Mouse (Mus musculus): ENCODE measurements around the gene Tenm1. TPM values are rescaled to one million over a fixed set of nuclear protein-coding genes. Genes with fewer than 3 reads are reported as not detected.

Gene Tenm1
- 14.1 and 21.3 TPM in 2 replicates for polyA plus RNA-seq (2012; rRNA removed)

DNA sequence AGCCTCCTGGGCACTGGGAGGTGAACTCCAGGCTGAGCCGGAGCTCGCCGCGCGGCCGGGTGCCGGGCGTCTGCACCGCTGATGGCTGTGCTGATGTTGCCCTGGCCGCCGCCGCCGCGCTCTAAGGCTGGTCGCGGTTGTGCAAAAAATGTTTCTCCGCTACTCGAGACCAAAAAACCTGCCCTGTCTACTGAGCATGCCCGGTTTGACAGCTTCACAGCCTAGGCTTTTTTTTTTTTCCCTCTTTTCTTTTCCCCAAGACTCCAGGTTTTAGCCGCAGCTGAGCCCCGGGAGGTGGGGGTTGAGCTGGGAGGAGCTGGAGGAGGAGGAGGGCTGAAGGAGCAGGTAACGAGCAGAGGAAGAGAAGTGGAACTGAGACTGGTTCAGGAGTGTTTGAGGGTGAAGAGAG lies at the start of gene Tenm1:
Gene Tenm1, minus strand, starts transcription at position 272 of the 409 bp plus-strand sequence.
- TF ChIP-seq CTCF (IDR thresholded peaks at IDR 0.05; ENCODE audit: borderline replicate concordance, extremely low read depth, insufficient read depth, insufficient read length) (no peak), POLR2A (IDR thresholded peaks at IDR 0.05; ENCODE audit: borderline replicate concordance, extremely low read depth, insufficient read depth, insufficient read length, poor library complexity, severe bottlenecking) (no peak)
- peak; percentile 83 for DNase-seq (ENCODE audit: low read depth)

DNA sequence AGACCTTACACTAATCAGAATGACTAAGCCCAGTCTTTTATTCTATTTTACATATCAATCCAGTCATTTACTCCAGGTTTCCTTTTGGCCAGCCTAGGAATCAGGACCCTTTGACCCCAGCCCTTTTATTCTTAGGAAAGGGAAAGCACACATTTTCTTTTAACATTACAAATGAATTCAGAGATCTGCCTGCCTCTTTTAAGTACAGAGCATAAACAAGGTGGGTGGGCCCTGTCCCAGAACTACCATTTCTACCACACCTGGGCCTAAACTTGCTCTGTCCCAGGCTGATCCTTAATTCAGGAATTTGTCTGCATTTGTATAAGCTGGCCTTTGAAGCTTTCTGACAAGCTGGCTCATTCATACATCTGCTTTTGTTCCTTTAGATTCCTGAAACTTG lies 38.4 kb upstream of the Tenm1 start:
- DNase-seq (ENCODE audit: low read depth), result no peak
- no peak for TF ChIP-seq CTCF (IDR thresholded peaks at IDR 0.05; ENCODE audit: borderline replicate concordance, extremely low read depth, insufficient read depth, insufficient read length)
- TF ChIP-seq POLR2A (IDR thresholded peaks at IDR 0.05; ENCODE audit: borderline replicate concordance, extremely low read depth, insufficient read depth, insufficient read length, poor library complexity, severe bottlenecking), result no peak

DNA sequence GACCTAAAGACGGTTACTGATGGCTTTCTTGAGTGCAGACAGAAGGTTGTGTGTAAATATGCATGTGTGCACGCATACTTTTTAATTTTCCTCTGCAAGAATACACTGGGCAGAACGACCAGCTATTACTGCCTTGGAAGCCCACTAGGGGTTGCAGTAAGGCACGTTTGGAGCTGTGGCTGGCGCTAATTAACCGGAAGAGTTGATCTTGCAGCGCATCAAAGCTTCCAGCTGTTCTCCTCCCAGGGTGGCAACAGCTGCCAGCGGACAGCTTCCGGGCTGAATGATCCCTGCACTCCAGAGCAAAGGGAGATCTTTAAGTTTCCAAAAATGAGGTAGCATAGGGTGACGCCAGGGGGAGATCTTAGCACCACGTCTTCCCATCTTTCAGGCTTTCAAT lies 1.7 kb upstream of the Tenm1 start:
- TF ChIP-seq CTCF (IDR thresholded peaks at IDR 0.05; ENCODE audit: borderline replicate concordance, extremely low read depth, insufficient read depth, insufficient read length) (peak; percentile 29; the same call in 1 of the 2 replicates), POLR2A (IDR thresholded peaks at IDR 0.05; ENCODE audit: borderline replicate concordance, extremely low read depth, insufficient read depth, insufficient read length, poor library complexity, severe bottlenecking) (no peak)

DNA sequence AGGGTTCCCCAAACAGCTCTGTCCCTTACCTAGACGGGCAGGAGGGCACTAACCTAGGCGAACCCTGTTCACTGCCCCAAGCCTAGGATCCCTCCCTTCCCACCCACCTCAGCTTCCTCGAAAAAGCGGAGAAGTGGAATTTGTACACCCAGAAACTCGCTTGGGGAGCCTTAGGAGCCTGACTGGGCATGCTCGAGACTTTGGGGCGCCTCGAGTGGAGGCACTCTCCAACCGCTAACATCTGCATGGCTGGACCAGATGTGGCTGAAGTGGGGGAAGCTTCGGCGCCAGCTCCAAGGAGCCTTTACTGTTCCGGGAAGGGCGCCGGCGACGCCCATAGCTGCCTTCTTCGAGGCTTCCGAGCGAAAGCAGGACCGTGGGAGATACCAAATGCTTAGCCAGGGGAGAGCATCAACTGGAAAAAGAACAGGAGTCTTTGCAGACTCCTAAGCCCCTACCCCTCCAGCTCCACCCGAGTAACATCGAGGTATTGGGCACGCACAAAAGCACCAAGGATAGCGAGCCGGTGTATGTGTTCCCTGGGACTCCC lies 1.1 kb upstream of the Tenm1 start:
- TF ChIP-seq CTCF (IDR thresholded peaks at IDR 0.05; ENCODE audit: borderline replicate concordance, extremely low read depth, insufficient read depth, insufficient read length), result no peak
- TF ChIP-seq POLR2A (IDR thresholded peaks at IDR 0.05; ENCODE audit: borderline replicate concordance, extremely low read depth, insufficient read depth, insufficient read length, poor library complexity, severe bottlenecking), result no peak
- peak; percentile 72 for DNase-seq (ENCODE audit: low read depth)

More for the DNA sequence above, 1.7 kb upstream of the Tenm1 start:
- DNase-seq (ENCODE audit: low read depth), result peak; percentile 81

DNA sequence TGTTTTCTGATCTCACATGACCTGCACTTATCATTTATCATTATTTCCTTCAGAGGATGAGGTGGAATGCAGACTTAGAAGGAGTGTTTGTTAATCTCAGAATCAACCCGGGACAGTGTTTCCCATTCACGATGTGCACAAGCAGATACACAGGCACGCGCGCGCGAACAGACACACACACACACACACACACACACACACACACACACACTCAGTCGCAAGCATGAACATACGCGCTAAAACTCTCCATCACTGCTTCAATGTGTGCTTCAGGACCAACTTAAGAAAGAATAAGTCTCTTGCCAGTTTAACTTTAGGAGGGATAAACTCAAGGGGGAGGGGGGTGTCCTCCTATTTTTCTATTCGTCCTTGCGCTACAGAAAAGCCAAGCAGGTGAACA lies 411 bp upstream of the Tenm1 start:
- no peak for TF ChIP-seq POLR2A (IDR thresholded peaks at IDR 0.05; ENCODE audit: borderline replicate concordance, extremely low read depth, insufficient read depth, insufficient read length, poor library complexity, severe bottlenecking)
- peak; percentile 56 for DNase-seq (ENCODE audit: low read depth)

DNA sequence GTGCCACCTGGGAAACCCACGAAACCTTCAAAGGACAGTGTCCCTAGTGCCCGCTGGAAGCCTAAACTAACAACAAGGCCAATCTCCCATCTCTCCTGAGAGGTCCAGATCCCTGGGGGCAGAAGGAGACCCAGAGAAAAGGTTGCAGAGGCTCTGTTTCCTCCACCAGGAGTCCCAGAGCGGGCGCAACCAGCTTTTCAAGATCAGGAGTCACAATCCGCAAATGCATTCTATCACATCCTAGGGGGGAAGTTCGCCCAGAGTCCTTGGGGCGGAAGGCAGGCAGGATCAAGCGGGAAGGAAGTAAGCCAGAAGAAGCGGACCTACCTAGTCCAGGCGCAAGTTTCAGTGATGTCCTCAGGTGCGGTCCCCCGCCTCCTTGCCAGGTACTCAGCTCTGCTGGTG lies 963 bp downstream of the Tenm1 start:
- TF ChIP-seq CTCF (IDR thresholded peaks at IDR 0.05; ENCODE audit: borderline replicate concordance, extremely low read depth, insufficient read depth, insufficient read length) (no peak), POLR2A (IDR thresholded peaks at IDR 0.05; ENCODE audit: borderline replicate concordance, extremely low read depth, insufficient read depth, insufficient read length, poor library complexity, severe bottlenecking) (no peak)
- DNase-seq (ENCODE audit: low read depth), result peak; percentile 40

DNA sequence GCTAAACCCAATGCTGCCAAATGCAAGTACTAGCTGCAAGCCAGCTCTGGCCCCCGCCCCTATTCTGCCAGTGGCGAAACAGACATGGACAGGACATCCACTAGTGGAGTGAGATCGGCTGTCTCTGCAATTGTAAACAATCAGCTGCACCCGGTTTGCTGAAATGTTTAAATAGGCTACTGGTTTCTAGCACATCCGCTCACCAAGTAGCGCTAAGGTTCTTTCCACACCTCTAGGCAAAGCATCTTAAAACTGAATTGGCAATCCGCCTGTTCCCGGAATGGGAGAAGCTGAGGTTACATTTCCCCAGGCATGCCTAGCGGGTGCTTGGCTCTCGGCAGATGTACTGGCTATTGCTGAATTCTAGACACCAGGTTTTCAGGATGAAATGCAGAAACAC lies 1.8 kb downstream of the Tenm1 start:
- TF ChIP-seq POLR2A (IDR thresholded peaks at IDR 0.05; ENCODE audit: borderline replicate concordance, extremely low read depth, insufficient read depth, insufficient read length, poor library complexity, severe bottlenecking) (no peak), CTCF (IDR thresholded peaks at IDR 0.05; ENCODE audit: borderline replicate concordance, extremely low read depth, insufficient read depth, insufficient read length) (no peak)
- DNase-seq (ENCODE audit: low read depth), result peak; percentile 57

DNA sequence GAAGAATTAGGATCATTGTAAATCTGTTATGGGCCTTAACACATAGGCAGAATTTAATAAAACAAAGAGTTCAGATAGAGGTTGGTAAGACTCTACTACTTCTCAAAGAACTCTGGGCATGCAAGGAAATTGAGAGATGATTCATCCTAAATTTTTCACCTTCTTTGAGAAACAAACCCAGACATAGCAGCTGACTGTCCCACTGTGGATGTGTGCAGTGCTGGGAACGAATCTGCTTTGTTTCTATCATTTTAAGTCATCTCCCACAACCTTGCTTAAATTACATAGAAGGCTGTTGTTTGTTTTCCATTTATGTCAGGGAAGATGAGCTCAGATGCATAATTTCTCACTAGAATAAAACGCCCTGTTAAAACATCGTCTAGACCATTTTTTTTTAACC lies 31.0 kb downstream of the Tenm1 start:
- TF ChIP-seq CTCF (IDR thresholded peaks at IDR 0.05; ENCODE audit: borderline replicate concordance, extremely low read depth, insufficient read depth, insufficient read length) (no peak), POLR2A (IDR thresholded peaks at IDR 0.05; ENCODE audit: borderline replicate concordance, extremely low read depth, insufficient read depth, insufficient read length, poor library complexity, severe bottlenecking) (no peak)
- DNase-seq (ENCODE audit: low read depth), result no peak

DNA sequence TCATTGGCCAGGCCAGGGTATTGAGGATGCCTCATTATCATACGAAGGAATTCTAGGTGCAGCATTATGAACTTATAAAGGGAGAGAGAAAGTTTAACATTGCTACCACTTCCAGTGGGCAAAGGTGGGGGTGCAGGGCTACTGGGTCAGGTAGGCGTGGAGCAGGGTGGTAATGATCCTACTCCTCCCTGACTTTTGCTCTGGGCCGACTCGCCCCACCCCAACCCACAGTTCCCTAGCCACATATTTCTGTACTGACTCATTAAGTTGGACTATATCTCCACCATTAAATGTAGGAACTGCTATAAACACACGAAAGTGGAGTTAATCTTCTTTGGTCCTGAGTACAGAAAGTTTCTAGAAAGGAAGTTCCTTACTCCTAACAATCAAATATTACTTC lies 40.8 kb downstream of the Tenm1 start:
- TF ChIP-seq CTCF (IDR thresholded peaks at IDR 0.05; ENCODE audit: borderline replicate concordance, extremely low read depth, insufficient read depth, insufficient read length), result no peak
- no peak for TF ChIP-seq POLR2A (IDR thresholded peaks at IDR 0.05; ENCODE audit: borderline replicate concordance, extremely low read depth, insufficient read depth, insufficient read length, poor library complexity, severe bottlenecking)
- no peak for DNase-seq (ENCODE audit: low read depth)

DNA sequence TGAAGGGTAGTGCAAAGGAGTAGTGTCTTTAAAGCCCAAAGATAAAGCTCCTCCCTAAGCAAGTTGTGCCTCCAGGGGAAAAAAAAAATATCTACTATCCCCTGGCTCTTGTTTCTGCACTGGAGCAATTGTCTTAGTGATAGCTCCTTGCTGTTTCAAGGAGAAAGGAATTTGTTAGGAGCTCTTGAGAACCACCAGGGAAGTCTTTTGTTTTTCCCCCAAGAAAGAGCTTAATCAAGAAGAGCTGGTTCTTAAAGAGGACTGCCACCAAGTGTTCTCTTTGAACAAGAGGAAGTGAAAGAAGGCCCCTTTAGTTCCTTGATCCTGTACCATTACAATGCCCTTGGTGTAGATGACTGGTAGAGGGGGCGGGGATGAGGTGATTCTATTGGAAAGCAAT lies 56.4 kb downstream of the Tenm1 start:
- DNase-seq (ENCODE audit: low read depth), result no peak
- no peak for TF ChIP-seq POLR2A (IDR thresholded peaks at IDR 0.05; ENCODE audit: borderline replicate concordance, extremely low read depth, insufficient read depth, insufficient read length, poor library complexity, severe bottlenecking)
- no peak for TF ChIP-seq CTCF (IDR thresholded peaks at IDR 0.05; ENCODE audit: borderline replicate concordance, extremely low read depth, insufficient read depth, insufficient read length)

DNA sequence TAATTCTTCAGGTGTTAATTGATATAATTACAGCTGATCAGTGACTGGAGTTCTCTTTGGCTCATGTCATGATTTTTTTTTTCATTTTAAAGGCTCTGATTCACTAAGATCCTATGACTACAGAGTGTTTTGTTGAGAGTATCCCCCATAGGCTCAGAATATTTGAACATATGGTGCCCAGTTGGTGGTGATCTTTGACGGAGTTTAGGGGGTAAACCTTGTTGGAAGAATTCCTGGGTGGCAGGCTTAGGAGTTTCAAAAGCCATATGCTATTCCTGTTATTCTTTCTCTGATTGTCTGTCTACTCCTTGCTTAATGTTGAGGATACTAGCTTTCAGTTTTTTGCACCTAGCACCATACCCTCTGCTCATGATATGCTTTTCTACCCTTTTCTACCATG lies 109.6 kb downstream of the Tenm1 start:
- no peak for TF ChIP-seq POLR2A (IDR thresholded peaks at IDR 0.05; ENCODE audit: borderline replicate concordance, extremely low read depth, insufficient read depth, insufficient read length, poor library complexity, severe bottlenecking)
- no peak for TF ChIP-seq CTCF (IDR thresholded peaks at IDR 0.05; ENCODE audit: borderline replicate concordance, extremely low read depth, insufficient read depth, insufficient read length)
- DNase-seq (ENCODE audit: low read depth), result peak; percentile 3

DNA sequence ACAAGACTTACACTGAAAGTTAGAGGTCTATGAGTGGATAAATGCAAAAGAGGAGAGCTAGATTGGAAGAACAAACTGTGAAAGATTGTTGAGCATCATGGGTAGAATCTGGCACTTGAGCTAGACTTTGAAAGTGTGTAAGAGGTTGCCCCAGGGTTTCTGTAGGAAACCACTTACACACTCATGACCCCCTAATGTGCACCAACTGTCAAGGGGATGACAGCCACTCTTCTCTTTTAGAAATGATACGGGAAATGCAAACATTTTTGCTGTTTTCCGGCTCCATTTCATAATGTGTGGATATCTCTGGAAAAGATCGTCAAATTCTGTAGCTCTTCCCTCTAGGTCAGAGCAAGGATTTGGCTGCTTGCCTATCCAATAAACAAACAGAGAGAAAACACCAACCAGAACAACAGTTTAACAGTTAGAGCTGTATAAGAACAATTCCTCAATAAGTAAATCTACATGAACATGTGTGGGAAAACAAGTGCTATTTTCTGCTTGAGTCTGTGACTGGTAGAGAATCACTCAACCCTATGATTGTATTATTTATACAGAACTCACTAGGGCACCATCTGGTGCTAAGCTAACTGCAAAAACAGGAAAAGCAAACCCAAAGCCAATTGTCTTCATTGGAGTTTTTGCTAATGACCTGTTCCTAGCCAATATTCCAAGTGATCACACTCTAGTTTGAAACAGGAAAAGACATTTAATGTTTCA lies 111.0 kb downstream of the Tenm1 start:
- DNase-seq (ENCODE audit: low read depth), result peak; percentile 41
- TF ChIP-seq POLR2A (IDR thresholded peaks at IDR 0.05; ENCODE audit: borderline replicate concordance, extremely low read depth, insufficient read depth, insufficient read length, poor library complexity, severe bottlenecking) (no peak), CTCF (IDR thresholded peaks at IDR 0.05; ENCODE audit: borderline replicate concordance, extremely low read depth, insufficient read depth, insufficient read length) (no peak)
